Mouse (Mus musculus): ENCODE measurements at regions not wholly inside any gene's neighbourhood (a gene's known extent, or its start where the extent isn't known, plus 50 kb on each side); places are given as distances from the start of the nearest gene placed in this dataset.

- ATAC-seq (ENCODE audit: insufficient number of reproducible peaks, low FRiP score, low TSS enrichment, low read depth) = no peak
- Histone ChIP-seq H3K27ac (replicated peaks) (no peak overlapping the region), H3K9me3 (replicated peaks) (no peaks in the 10 kb centered on the region), H3K27me3 (no peaks in the 10 kb centered on the region), H3K36me3 (no peaks in the 10 kb centered on the region), H3K4me3 (replicated peaks) (no peak overlapping the region), H3K9ac (no peak overlapping the region), H3K4me1 (no peaks in the 10 kb centered on the region), H3K4me2 (replicated peaks) (no peak overlapping the region)
- WGBS = 100% methylated on average over 1 of the region's 1 CpGs
These were observed 70.5 kb upstream of the Ust start for GRCm38 (mm10) chr10:8589106-8589505.

- Histone ChIP-seq H3K4me3 (replicated peaks) (no peak overlapping the region), H3K4me2 (replicated peaks) (no peak overlapping the region), H3K36me3 (no peaks in the 10 kb centered on the region), H3K9ac (no peak overlapping the region), H3K4me1 (no peaks in the 10 kb centered on the region), H3K27ac (replicated peaks) (no peak overlapping the region), H3K9me3 (replicated peaks) (no peaks in the 10 kb centered on the region), H3K27me3 (no peaks in the 10 kb centered on the region)
- no peak for ATAC-seq (ENCODE audit: insufficient number of reproducible peaks, low FRiP score, low TSS enrichment, low read depth)
- 83% methylated on average over 3 of the region's 3 CpGs for WGBS
These were observed 65.8 kb upstream of the Ust start for GRCm38 (mm10) chr10:8584389-8584908.

DNA sequence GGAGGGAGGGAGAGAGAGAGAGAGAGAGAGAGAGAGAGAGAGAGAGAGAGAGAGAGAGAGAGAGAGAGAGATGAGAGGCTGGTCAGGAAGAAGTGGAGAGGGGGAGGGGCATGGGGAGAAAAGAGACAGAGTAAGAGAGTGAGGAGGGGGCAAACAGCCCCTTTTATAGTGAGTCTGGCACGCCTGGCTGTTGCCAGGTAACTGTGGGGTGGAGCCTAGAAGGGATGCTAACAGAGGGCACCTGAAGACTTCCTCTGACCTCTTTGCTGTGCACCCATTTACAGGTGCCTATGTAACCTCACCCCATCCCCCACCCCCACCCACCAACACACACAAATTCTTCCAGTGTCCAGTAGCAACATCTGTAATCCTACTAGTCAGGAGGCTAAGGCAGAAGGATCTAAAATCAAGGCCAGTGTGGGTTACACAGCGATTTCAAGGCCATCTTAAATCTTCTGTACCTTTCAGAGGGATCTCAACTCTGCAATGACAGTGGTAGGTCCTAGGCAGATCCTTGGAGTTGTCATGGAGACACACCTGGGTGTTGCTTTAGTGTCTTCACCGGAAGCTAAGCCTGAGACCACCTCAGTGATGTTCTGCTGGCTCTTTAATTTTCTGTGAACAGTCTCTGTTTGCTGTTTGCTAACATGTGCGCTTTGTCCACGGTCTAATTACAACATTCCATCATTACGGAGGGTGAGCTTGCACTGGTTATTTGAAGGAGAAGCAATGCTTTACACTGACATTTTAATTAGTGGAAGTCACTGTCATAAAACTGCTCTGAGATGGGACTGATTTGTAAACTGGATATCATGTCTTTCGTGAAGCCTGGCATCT lies 65.1 kb upstream of the Ust start:
- 58% methylated on average over 7 of the region's 7 CpGs for whole genome bisulfite sequencing
- no peak overlapping the region for H3K4me2 ChIP-seq (replicated peaks)
- H3K9me3 ChIP-seq (replicated peaks) = no peaks in the 10 kb centered on the region
- H3K36me3 ChIP-seq = no peaks in the 10 kb centered on the region
- no peak overlapping the region for H3K27ac ChIP-seq (replicated peaks)
- ATAC-seq (ENCODE audit: insufficient number of reproducible peaks, low FRiP score, low TSS enrichment, low read depth) = no peak
- H3K4me1 ChIP-seq = no peaks in the 10 kb centered on the region
- H3K4me3 ChIP-seq (replicated peaks) = no peak overlapping the region
- H3K27me3 ChIP-seq = no peaks in the 10 kb centered on the region
- no peak overlapping the region for H3K9ac ChIP-seq

DNA sequence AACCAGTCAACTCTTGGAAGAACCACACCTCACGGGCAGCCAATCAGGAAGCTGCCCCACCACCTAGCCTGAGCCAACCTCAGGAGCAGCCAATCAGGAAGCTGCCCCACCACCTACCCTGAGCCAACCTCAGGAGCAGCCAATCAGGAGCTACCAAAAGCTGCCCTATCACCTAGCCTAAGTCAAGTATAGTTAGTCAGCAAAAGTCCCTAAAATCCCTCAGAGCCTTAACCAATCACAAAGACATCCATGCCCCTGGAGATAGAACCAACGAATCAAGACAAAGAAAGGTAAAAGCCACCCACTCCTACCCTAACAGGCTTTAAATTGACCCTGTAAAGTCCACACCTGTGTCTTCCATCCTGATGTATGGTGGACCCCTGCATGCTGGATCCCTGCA lies 61.7 kb upstream of the Ust start:
- Histone ChIP-seq H3K27me3 (no peaks in the 10 kb centered on the region), H3K4me1 (no peaks in the 10 kb centered on the region), H3K36me3 (no peaks in the 10 kb centered on the region), H3K4me3 (replicated peaks) (no peak overlapping the region), H3K4me2 (replicated peaks) (no peak overlapping the region), H3K9ac (no peak overlapping the region), H3K27ac (replicated peaks) (no peak overlapping the region), H3K9me3 (replicated peaks) (no peaks in the 10 kb centered on the region)
- ATAC-seq (ENCODE audit: insufficient number of reproducible peaks, low FRiP score, low TSS enrichment, low read depth) = no peak
- 91% methylated on average over 2 of the region's 2 CpGs for WGBS

- no peak for ATAC-seq (ENCODE audit: insufficient number of reproducible peaks, low FRiP score, low TSS enrichment, low read depth)
- 80% methylated on average over 6 of the region's 6 CpGs for WGBS
- no peaks in the 10 kb centered on the region for H3K4me1 ChIP-seq
- H3K9ac ChIP-seq = no peak overlapping the region
- H3K9me3 ChIP-seq (replicated peaks) = no peaks in the 10 kb centered on the region
- no peak overlapping the region for H3K27ac ChIP-seq (replicated peaks)
- H3K4me3 ChIP-seq (replicated peaks) = no peak overlapping the region
- no peak overlapping the region for H3K4me2 ChIP-seq (replicated peaks)
- no peaks in the 10 kb centered on the region for H3K27me3 ChIP-seq
- H3K36me3 ChIP-seq = no peaks in the 10 kb centered on the region
These were observed 59.2 kb upstream of the Ust start for GRCm38 (mm10) chr10:8577642-8578356.
